Mouse (Mus musculus): ENCODE measurements at regions not wholly inside any gene's neighbourhood (a gene's known extent, or its start where the extent isn't known, plus 50 kb on each side); places are given as distances from the start of the nearest gene placed in this dataset.

DNA sequence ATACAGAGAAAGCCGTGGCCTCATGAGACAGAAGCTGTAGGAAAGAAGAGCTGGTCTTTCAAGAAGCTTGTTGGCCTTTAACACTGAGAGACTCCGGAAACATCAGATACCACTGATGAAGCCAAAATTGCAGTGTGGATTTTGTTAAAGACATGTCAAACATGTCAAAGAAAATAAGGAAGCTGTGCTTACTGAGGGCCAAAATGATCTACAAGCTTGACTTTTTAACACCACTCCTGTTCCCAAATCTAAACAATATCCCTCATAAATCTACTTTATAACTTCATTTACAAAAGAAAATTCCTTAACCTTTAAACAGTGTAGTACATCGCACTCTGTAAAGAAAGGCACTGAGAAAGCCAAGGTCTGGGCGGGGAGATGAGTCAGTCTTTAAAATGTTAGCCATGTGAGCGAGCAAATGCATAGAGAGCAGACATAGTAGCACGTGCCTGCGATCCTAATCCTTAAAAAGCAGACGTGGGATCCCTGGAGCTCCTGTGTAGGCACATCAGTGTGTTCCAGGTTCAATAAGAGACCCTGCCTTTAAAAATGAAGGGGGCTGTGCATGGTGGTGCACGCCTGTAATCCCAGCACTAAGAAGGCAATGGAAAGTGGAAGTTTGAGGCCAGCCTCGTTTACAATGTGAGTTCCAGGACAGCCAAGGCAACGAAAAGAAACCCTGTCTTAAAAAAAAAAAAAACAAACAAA lies 125.1 kb upstream of the Trim24 start:
- TF ChIP-seq CTCF (IDR thresholded peaks at IDR 0.05; ENCODE audit: extremely low read depth, insufficient read length, insufficient replicate concordance, low read depth, low read length) (no peak), POLR2A (IDR thresholded peaks at IDR 0.05; ENCODE audit: low read depth, low read length) (no peak)

All from small intestine, adult 2 months (tissue).